Mouse (Mus musculus): ENCODE data around the gene Cfap97d1.

The Cfap97d1 gene

DNA sequence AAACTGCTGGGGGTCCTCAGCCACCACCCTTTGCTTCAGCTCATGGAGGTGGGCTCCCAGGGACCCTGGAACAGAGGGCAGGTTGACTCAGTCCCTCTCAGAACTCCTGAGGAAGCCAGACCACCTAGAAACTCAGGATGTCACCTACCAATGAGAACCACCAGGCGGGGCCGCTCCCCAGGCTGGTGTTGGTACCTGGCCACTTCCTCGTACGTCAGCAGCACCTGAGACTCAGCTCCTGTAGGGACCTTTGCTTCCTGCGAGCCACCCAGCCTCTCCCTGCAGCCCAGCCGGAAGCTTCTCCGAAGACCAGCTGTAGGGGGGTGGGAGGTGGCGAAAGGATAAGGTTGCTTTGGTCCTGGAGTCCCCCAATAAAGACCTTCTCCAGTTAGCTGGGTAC lies 24.3 kb downstream of the Cfap97d1 start:
- DNase-seq (ENCODE audit: low read depth in 1 of 2, low spot score in 2 of 2): no peak

DNA sequence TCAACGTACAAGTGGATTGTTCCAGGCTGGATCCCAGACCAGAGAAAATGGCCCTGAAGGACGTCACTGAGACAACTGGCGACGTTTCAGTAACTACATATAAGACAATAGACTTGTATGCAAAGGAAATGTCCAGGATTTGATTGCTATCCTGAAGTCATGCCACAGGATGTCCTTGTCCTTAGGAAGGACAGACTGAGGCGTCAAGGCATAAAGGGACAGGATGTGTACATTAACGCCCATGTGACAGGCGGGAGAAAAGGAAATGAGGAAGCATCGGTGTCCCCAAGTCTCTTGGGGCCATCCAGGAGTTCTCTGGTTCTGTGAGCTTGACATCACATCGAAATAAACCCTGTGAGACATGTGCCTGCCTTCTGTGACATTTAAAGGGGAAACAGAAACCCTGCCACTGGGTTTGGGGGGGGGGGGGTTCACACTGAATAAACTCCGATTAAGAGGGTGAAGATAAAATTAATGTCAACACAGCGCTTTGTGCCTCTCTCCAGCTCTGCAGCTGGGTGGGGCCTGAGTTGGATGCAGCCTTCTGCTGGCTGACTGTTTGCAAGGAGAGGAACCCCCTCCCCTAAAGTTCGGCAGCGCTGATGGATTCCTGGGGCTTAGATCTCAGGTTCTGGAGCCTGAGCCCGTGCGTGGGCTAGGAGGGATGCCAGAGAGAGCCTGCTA lies 25.0 kb downstream of the Cfap97d1 start:
- DNase-seq (ENCODE audit: low read depth in 1 of 2, low spot score in 2 of 2): no peak

DNA sequence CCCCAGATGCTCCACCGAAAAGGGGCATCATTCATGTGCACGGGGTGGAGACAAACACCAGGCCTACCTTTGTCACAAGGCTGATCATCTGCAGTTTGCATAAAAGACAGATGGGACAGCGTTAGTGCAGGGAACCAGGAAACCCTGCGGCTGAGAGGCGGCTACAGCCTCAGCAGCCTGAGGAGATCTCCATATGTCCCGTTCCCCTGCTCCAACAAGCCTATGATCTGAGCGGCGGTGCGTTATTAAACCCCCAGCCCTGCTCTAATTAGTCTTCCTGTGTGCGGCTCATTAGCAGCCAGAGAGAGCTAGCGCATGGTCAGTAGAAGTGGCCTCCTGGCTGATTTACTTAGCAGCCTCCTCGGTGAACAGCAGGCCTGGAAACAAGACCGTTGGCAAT lies 26.1 kb downstream of the Cfap97d1 start:
- DNase-seq (ENCODE audit: low read depth in 1 of 2, low spot score in 2 of 2): no peak

DNA sequence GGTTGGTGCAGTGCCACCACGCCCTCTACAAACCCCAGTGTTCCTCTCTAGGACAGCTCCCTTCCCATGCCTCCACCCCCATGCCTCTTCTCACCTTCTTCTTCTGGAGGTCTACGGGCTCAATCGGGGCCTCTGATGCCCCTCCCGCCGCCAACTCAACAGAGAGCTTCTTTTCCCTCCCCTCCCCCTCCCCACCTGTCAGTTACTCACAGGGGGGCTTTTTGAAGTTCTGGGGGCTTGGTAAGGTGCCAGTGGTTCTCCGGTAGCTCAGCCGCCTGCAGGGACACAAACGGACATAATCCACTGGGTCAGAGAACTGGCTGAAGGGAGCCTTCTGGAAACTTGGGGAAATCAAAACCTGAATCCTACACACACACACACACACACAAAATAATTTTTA lies 27.4 kb downstream of the Cfap97d1 start:
- no peak for DNase-seq (ENCODE audit: low read depth in 1 of 2, low spot score in 2 of 2)

DNA sequence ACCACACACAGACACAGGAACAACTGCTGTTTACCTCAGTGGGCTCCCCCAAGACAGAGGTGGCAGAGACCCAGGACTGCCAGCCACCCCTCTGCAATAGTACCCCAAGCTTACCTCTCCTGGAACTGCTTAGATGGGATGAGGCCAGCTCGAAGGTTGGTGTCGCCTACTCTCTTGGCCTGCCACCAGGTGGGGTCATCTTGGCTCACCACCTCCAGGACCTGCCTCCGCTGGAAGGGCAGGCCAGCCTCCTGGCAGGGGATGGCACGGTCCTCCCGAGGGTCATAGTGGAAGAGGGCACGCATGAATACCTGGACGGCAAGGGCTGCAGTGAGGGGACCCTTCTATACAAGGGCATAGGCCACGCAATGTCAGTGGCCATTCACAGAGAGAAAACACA lies 29.1 kb downstream of the Cfap97d1 start:
- no peak for DNase-seq (ENCODE audit: low read depth in 1 of 2, low spot score in 2 of 2)

GRCm38 (mm10) chr11:102015472-102015871 lies 31.4 kb downstream of the Cfap97d1 start:
- DNase-seq (ENCODE audit: low read depth in 1 of 2, low spot score in 2 of 2): no peak

GRCm38 (mm10) chr11:102016136-102016535 lies 32.1 kb downstream of the Cfap97d1 start:
- DNase-seq (ENCODE audit: low read depth in 1 of 2, low spot score in 2 of 2): no peak

DNA sequence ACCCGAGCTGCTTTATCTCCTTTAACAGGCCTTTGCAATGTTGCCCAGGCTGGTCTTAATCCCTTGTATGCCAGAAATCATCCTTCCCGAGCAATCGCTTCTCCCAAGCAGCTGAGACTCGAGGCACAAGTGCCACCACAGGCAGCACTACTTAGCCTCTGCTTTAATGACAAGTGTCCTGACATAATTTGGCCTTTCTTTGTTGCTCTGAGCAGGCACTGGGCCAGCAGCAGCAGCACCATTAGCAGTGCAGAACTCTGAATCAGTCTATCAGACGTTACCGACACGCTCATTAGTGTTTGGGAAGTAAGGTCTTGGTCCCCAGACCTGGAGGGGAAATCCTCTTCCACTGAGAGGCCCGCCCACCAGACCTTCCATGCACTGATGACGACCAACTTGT lies 35.7 kb downstream of the Cfap97d1 start:
- no peak for DNase-seq (ENCODE audit: low read depth in 1 of 2, low spot score in 2 of 2)

GRCm38 (mm10) chr11:102021196-102021595 lies 37.1 kb downstream of the Cfap97d1 start:
- no peak for DNase-seq (ENCODE audit: low read depth in 1 of 2, low spot score in 2 of 2)

DNA sequence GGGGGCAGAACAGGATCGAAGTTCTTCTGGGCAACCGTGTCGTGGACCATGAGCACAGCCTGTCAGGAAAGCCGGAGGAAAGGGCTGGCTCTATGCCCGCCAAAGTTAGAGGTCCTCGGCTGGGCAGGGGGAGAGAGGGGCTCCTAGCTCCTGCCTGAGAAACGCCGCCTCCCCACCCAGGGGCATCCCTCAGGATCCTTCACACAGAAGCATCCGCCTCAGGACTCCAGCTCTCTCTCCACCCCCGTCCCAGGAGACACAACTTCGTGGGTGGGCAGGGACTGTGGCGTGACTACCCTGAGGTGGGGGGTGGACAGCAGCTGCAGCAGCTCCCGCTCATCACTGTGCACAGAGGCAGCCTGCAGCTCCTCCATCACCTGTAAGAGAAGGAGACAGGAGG lies 39.3 kb downstream of the Cfap97d1 start:
- no peak for DNase-seq (ENCODE audit: low read depth in 1 of 2, low spot score in 2 of 2)

DNA sequence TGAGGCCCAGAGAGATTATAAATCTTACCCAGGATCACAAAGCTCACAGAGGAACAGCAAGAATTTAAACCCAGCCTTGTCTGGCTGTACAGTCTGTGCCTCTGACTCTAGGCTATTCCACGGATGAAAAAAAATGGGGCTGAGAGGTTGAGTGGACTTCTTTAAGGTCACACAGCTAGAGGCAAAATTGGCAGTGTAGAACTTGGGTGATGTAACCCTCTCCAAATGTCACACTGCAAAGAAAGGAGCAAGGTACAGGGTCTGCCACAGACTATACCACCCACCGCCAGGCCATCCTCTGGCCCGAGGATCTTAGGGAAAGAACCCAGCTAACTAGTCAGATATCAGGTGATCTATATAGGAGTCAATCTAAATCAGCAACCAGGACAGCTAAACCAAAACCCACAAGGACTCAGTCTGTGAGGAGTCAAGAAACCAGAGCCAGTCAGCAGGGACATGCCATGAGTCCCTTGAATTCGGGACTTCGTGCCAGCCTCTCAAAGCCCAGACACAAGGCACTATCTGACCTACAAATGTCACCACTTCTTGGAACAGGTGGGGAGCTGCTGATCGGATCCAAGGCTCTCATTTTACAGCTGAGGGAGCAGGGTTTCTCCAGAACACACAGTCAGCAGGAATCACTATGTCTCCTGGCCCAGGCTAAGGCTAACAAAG lies 40.1 kb downstream of the Cfap97d1 start:
- DNase-seq (ENCODE audit: low read depth in 1 of 2, low spot score in 2 of 2): no peak

DNA sequence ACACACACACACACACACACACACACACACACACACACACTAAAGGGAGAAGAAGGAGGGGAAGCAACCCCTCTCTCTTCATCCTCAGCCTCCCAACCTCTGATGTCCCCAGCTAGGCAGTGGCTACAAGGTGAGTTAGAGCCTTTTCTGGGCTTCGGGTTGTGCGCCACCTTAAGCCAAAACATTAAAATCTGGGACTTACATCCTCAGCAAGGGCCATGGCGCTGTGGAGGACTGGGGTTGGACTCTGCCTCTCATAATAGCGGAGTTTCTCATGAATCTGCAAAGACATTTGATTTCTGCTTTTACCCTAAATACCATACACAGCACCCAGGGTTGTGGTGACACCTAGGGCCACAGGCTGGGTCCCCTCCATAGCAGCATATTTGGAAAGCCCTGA lies 40.8 kb downstream of the Cfap97d1 start:
- DNase-seq (ENCODE audit: low read depth in 1 of 2, low spot score in 2 of 2): no peak

GRCm38 (mm10) chr11:102025354-102025753 lies 41.3 kb downstream of the Cfap97d1 start:
- DNase-seq (ENCODE audit: low read depth in 1 of 2, low spot score in 2 of 2): no peak

DNA sequence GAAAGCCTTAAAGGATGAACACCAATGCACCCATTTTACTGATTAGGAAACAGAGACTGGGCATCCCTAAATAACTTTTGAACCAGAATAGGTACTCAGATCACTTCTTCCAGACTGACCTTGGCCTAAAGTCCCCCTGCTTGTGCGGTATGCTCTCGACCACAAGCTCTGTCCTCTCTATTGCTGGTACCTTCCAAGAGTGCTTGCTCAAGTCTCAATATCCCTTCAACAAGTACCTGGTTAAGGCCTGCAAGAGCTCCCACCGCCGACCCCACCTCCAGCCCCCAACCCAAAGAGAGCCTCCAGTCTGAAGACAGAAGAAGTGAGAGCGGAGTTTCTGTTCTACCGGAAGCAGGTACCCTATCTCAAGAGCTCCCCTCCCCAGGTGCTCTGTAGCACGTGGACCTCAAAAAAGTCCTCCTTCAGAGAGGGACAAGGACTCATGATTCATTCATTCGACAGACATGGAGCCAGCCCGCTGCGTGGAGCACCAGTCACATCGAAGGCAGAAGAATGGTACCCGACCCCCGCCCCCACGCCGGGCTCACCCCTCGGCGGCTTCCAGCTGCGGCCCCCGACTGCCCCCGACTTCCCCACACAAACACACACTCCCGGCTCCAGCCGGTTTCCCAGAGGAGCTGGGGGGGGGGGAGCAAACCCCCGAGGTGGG lies 42.0 kb downstream of the Cfap97d1 start:
- no peak for DNase-seq (ENCODE audit: low read depth in 1 of 2, low spot score in 2 of 2)

DNA sequence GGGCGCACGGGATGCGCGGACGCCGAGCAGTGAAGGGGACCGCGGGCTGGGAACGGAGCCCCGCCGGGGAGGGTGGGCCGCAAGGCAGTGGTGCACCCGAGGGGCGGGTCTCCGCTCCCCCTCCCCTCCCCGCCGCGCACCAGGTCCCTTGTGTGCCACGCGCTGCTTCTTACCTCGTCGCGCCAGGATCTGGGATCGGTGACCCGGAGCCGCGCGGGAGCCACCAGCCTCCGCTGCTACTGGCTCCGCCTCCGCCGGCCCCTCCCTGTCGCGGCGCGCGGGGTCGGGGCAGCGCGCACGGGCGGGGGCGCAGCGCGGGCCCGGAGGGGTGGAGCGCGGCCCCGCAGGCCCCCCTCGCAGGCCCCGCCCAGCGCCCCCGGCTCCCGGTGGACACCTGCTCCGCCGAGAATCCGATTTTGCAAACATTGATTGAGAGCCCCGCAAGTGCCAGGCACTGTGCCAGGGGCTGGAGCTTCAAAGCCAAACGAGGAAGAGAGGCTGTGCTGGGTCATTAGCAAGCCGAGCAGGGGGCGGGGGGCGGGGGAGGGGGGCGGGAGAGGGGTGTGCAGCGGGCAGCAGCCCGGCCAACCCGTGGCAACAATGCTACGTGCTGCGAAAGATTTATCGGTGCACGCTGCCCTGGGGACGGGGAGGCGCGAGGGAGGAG lies 42.7 kb downstream of the Cfap97d1 start:
- no peak for DNase-seq (ENCODE audit: low read depth in 1 of 2, low spot score in 2 of 2)

GRCm38 (mm10) chr11:102027361-102028017 lies 43.4 kb downstream of the Cfap97d1 start:
- DNase-seq (ENCODE audit: low read depth in 1 of 2, low spot score in 2 of 2): no peak

DNA sequence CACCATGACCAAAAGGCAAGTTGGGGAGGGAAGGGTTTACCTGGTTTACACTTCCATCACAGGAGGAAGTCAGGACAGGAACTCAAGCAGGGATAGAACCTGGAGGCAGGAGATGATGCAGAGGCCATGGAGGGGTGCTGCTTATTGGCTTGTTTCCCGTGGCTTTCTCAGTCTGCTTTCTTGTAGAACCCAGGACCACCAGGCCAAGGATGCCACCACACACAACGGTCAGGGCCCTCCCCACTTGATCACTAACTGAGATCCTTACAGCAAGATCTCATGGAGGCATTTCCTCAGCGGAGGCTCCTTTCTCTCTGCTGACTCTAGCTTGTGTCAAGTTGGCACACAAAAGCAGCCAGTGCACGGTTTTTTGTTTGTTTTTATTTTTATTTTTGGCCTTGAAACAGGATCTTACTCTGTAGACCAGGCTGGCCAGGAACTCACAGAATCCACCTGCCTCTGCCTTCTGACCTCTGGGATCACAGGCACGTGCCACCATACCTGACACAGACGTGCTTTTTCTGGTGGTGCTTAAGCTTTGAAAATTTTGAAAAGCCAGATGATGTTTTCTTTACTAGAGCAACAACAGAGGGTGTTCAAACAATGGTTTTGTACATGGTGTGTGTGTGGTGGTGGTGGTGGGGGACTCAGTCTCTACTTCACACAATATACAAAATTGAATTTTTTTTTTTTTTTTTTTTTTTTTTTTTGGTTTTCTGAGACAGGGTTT lies 44.2 kb downstream of the Cfap97d1 start, which contains the start of gene Mpp3:
Gene Mpp3 (minus strand): TSS at position 375 of the 730 bp plus-strand sequence.
- DNase-seq (ENCODE audit: low read depth in 1 of 2, low spot score in 2 of 2): no peak

DNA sequence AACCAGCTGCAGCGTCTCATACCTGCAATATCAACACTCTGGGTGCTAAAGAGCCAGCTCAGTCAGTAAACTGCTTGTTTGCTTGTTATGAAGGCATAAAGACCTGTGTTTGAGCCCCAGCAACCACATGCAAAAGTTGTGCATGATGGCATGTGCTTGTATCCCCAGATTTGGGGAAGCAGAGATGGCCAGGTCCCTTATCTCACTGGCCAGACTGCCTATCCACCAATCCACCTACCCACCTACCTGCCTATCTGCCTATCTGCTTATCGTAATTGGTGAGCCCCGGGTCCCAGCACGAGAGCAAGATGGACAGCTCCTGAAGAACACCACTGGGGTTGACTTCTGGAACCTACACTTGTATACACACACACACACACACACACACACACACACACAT lies 45.2 kb downstream of the Cfap97d1 start:
- DNase-seq (ENCODE audit: low read depth in 1 of 2, low spot score in 2 of 2): no peak

DNA sequence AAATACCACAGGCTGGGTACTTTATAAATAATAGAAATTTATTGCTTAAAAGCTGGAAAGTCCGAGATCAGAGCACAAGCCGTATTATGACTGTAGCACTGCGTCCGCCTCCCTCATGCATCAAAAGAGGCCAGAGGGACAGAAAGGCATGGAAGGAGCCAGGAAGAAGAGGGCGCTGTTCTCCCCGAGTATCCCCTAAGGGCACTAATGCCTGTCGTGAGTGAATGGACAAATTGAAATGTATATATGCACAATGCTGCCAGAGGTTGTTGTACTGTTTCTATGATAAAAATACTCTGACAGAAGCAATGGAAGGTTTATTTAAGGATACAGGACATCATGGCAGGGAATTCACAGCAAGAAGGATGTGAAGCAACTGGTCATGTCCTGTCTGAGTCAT lies 45.9 kb downstream of the Cfap97d1 start:
- no peak for DNase-seq (ENCODE audit: low read depth in 1 of 2, low spot score in 2 of 2)

- DNase-seq (ENCODE audit: low read depth in 1 of 2, low spot score in 2 of 2): no peak
These were observed 47.1 kb downstream of the Cfap97d1 start for GRCm38 (mm10) chr11:102031149-102031548.
